Mouse (Mus musculus) midbrain, embryonic 11.5 days (tissue): ENCODE results near the gene Alkbh7. TPM values are rescaled to one million over a fixed set of nuclear protein-coding genes. Genes with fewer than 3 reads are reported as not detected.

Experiments
- ATAC-seq: fragments of 200-750 bp; cut with Nextera tagmentation; 2 replicates; pipeline ENCODE4 v1.8.0; 2017; ENCODE audit warnings: moderate TSS enrichment, moderate library complexity; ENCODE audit not compliant: low FRiP score
- DNase-seq: peaks from one replicate; pipeline ENCODE4 v3.0.0; 2015; ENCODE audit warnings: low spot score; ENCODE audit errors: missing footprints
- H3K27ac ChIP-seq: fragments of 300-500 bp; sonication (generic); 2 replicates; pipeline ENCODE4 v1.5.1; 2014; ENCODE audit warnings: low read depth, low read length
- H3K27me3 ChIP-seq: fragments of 300-500 bp; sonication (generic); 2 replicates; pipeline ENCODE4 v1.6.1; 2014; ENCODE audit warnings: mild to moderate bottlenecking, low read length, moderate library complexity, mixed read lengths; ENCODE audit not compliant: control insufficient read depth, insufficient read depth
- H3K36me3 ChIP-seq: fragments of 300-500 bp; sonication (generic); 2 replicates; pipeline ENCODE4 v1.6.1; 2014; ENCODE audit warnings: mild to moderate bottlenecking, low read length, moderate library complexity, mixed read lengths; ENCODE audit not compliant: control insufficient read depth, insufficient read depth
- H3K4me1 ChIP-seq: fragments of 300-500 bp; sonication (generic); 2 replicates; pipeline ENCODE4 v1.6.1; 2014; ENCODE audit warnings: low read length; ENCODE audit not compliant: control insufficient read depth, insufficient read depth
- H3K4me2 ChIP-seq: fragments of 300-500 bp; sonication (generic); 2 replicates; pipeline ENCODE4 v1.6.1; 2014; ENCODE audit warnings: mild to moderate bottlenecking, moderate library complexity
- H3K4me3 ChIP-seq: fragments of 300-500 bp; sonication (generic); 2 replicates; pipeline ENCODE4 v1.5.1; 2014; ENCODE audit warnings: low read depth, low read length
- H3K9ac ChIP-seq: fragments of 300-500 bp; sonication (generic); 2 replicates; pipeline ENCODE4 v1.6.1; 2014; ENCODE audit warnings: low read length
- H3K9me3 ChIP-seq: fragments of 300-500 bp; sonication (generic); 2 replicates; pipeline ENCODE4 v1.6.1; 2016; ENCODE audit warnings: low read length; ENCODE audit not compliant: control insufficient read depth
- WGBS: fragments of 180-500 bp; shearing (Covaris S2); extraction: QIAGEN DNeasy Blood & Tissue Kit; methylation state at CpG from one replicate; pipeline ENCODE4 v1.1.7; 2014; 5-methylcytosine and 5-hydroxymethylcytosine counted together
- polyA plus RNA-seq: library from polyadenylated mRNA; unstranded; fragments of >200 nt; fragmentation: Nextera tagmentation; extraction: Ambion mirVana; gene quantifications from 2 replicates; pipeline ENCODE4 v1.2.1, GENCODE M21; 2014

The Alkbh7 gene
- 34.1 and 36.4 TPM in 2 replicates for polyA plus RNA-seq

DNA sequence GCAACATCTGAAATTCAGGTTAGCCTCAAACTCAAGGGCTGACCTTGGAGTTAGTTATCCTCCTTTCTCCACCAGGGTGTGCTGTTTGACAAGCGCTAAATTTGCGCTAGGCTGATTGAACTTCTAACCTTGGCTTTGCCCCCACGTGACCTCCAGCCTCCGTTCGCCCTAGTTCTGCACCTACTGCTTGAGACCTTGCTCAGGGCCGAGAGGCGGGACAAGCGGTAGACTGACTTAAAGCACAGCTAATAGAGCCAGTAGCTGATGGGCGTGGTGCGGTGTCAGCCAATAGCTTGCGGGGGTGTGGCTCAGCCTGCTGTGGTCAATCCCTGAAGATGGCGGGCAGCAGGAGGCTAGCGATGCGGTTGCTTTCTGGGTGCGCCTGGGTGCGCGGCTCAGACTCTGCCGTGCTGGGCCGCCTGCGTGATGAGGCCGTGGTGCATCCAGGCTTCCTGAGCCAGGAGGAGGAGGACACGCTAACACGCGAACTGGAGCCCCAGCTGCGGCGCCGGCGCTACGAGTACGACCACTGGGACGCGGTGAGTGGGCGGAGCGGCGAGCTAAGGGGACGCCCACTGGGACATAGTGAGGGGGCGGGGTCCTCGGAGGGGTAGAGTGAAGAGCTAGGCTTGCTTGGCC, at the start of gene Alkbh7:
Alkbh7 (plus strand) TSS at position 311 of the 639 bp plus-strand sequence.
- peak; percentile 98 for DNase-seq
- Histone ChIP-seq H3K9me3 (no peaks in the 10 kb centered on the region), H3K4me1 (peaks cover 4% of the 10 kb centered on the region), H3K4me3 (peak within 1 kb of the TSS; percentile 81), H3K36me3 (peaks cover 11% of the 10 kb centered on the region), H3K9ac (peak within 1 kb of the TSS; percentile 66), H3K27ac (peak within 1 kb of the TSS; percentile 25; the same call in 1 of the 2 replicates), H3K4me2 (peak within 1 kb of the TSS; percentile 57), H3K27me3 (no peaks in the 10 kb centered on the region)
- WGBS, result under 1% methylated on average over 38 of the region's 38 CpGs
- peak; percentile 99 for ATAC-seq

DNA sequence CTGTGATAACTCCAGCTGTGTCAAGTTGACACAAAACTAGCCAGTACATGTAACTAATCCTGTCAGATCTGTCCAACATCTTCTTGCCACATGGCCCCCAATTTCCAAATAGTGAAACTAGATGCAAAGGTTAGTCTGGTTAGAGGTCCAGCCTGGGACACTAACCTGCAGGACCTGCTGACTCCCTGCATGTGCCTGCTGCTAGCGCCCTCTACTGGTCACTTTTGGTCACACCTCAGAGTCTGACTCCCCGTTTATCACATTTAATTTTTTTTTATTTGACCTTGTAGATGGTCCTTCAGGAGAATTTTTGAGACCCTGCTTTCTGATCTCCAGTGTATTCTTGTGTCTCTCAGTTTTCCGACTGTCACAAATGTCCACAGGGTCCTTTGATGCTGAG, 46.2 kb upstream of the Alkbh7 start:
- no peak overlapping the region for H3K4me2 ChIP-seq
- H3K27ac ChIP-seq, result no peak overlapping the region
- no peaks in the 10 kb centered on the region for H3K36me3 ChIP-seq
- no peaks in the 10 kb centered on the region for H3K9me3 ChIP-seq
- ATAC-seq (no peak), DNase-seq (peak; percentile 88)
- 20% methylated on average over 3 of the region's 3 CpGs for WGBS
- no peak overlapping the region for H3K4me3 ChIP-seq
- no peaks in the 10 kb centered on the region for H3K27me3 ChIP-seq
- H3K4me1 ChIP-seq, result no peaks in the 10 kb centered on the region
- H3K9ac ChIP-seq, result no peak overlapping the region

DNA sequence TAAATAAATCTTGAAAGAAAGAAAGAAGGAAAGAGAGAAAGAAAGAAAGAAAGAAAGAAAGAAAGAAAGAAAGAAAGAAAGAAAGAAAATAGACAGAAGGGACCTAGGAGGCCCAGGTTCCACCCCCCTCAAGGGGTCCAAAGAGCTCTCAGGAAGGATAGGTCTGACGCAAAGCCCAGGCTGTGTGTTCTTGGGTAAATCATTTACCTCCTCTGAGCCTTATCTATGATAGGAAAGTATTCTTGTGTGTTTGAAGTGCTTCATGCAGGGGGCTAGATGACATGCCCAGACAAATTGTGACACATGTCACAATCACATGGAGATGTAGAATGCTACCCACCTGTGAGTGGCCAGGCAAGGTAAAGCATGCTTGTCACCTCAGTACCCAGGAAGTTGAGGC, 44.5 kb upstream of the Alkbh7 start:
- DNase-seq (no peak), ATAC-seq (no peak)
- H3K9ac ChIP-seq, result no peak overlapping the region
- no peaks in the 10 kb centered on the region for H3K36me3 ChIP-seq
- H3K27ac ChIP-seq, result no peak overlapping the region
- H3K9me3 ChIP-seq, result no peaks in the 10 kb centered on the region
- H3K27me3 ChIP-seq, result no peaks in the 10 kb centered on the region
- H3K4me3 ChIP-seq, result no peak overlapping the region
- no peaks in the 10 kb centered on the region for H3K4me1 ChIP-seq
- no peak overlapping the region for H3K4me2 ChIP-seq
- WGBS, result 92% methylated on average over 1 of the region's 1 CpGs

DNA sequence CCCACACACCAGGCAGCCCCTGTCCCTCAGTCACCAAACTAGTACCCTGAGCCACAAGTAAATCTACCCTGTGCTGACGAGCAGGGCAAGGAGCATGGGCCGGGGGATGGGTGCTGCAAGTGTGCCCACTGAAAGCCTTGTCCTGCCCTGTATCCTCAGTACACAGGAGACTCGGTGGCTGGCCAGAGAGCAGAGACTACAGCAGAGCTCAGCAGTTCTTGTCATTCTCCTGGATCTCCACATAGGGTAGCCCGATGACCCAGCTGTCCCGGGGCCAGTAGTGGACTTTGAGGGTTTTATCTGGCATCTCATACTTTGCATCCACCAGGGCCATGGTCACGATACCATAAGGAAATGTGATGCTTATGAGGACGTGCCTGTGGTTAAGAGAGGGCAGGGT, 42.3 kb upstream of the Alkbh7 start:
- WGBS, result 90% methylated on average over 7 of the region's 7 CpGs
- Histone ChIP-seq H3K9me3 (no peaks in the 10 kb centered on the region), H3K27me3 (no peaks in the 10 kb centered on the region), H3K27ac (no peak overlapping the region), H3K9ac (no peak overlapping the region), H3K4me2 (no peak overlapping the region), H3K4me3 (no peak overlapping the region), H3K4me1 (no peaks in the 10 kb centered on the region), H3K36me3 (no peaks in the 10 kb centered on the region)
- DNase-seq, result no peak
- ATAC-seq, result no peak

DNA sequence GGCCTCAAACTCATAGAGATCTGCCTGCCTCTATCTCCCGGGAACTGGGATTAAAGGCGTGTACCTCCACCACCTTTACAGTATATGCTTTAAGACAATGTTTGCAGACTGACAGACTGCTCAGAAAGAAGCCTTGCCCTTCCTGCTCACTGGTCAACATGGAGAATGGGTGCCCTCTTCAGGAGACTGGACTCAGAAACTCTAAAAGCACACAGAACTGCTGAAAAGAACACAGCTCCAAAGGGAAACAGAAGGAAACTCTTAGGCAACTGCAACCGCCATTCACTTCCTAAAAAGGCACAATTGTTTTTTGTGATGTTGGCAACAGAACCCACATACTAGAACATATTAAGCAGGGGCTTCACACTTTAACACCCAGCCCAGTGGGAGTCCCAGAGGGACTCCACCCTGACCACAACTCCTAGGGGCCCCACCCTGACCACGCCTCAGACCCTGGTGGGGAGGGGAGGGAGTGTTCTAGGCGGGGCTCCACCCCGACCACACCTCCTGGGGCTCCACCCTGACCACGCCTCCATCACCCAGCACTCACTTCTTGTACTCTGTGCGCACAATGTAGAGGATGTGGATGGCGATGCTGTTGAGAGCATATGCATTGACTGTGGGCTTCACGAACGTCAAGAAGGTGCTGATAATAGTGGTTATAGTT, 39.2 kb upstream of the Alkbh7 start:
- H3K9me3 ChIP-seq, result no peaks in the 10 kb centered on the region
- H3K27ac ChIP-seq, result no peak overlapping the region
- DNase-seq, result no peak
- H3K4me1 ChIP-seq, result no peaks in the 10 kb centered on the region
- H3K4me3 ChIP-seq, result no peak overlapping the region
- H3K27me3 ChIP-seq, result no peaks in the 10 kb centered on the region
- H3K36me3 ChIP-seq, result no peaks in the 10 kb centered on the region
- ATAC-seq, result no peak
- no peak overlapping the region for H3K4me2 ChIP-seq
- 37% methylated on average over 11 of the region's 11 CpGs for WGBS
- no peak overlapping the region for H3K9ac ChIP-seq

DNA sequence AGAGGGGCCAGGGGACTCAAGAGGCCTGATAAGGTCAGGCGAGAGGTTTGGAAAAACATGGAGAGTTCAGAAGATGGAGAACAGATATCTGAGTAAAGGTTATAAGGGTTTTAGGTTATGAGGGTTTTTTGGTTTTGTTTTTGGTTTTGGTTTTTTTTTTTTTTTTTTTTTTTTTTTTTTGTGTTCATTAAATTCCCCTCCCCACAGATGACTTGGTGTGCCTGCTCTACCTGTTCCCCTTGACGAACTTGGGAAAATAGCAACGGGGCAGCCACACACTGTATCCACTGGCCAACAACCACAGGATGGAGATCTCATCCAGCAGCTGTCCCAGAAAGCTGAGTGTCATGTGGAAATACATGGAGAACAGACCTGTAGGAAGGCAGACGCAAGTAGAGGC, 38.5 kb upstream of the Alkbh7 start:
- Histone ChIP-seq H3K27me3 (no peaks in the 10 kb centered on the region), H3K4me1 (no peaks in the 10 kb centered on the region), H3K4me2 (no peak overlapping the region), H3K36me3 (no peaks in the 10 kb centered on the region), H3K27ac (no peak overlapping the region), H3K9ac (no peak overlapping the region), H3K9me3 (no peaks in the 10 kb centered on the region), H3K4me3 (no peak overlapping the region)
- 83% methylated on average over 4 of the region's 4 CpGs for WGBS
- ATAC-seq, result no peak
- no peak for DNase-seq

DNA sequence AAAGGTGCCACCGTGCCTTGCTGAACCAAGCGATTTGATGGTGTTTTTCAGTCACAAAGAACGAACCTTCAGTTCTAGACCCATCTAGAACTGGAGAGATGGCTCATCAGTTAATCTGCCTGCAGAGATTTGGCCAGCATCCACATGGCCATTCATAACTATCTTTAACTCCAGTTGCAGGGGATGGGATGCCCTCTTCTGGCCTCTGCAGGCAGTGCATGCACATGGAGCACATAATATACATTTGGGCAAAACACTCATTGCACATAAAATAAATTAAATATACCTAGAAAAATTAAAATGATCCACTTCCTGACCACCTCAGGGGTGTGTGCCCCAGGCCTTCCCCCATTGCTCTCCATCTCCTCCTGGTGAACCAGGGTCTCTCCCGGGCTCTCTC, 35.3 kb upstream of the Alkbh7 start:
- ATAC-seq, result no peak
- H3K4me2 ChIP-seq, result no peak overlapping the region
- H3K27ac ChIP-seq, result no peak overlapping the region
- no peaks in the 10 kb centered on the region for H3K27me3 ChIP-seq
- H3K9ac ChIP-seq, result no peak overlapping the region
- H3K36me3 ChIP-seq, result no peaks in the 10 kb centered on the region
- 89% methylated on average over 4 of the region's 4 CpGs for WGBS
- H3K4me1 ChIP-seq, result no peaks in the 10 kb centered on the region
- DNase-seq, result no peak
- no peaks in the 10 kb centered on the region for H3K9me3 ChIP-seq
- H3K4me3 ChIP-seq, result no peak overlapping the region

DNA sequence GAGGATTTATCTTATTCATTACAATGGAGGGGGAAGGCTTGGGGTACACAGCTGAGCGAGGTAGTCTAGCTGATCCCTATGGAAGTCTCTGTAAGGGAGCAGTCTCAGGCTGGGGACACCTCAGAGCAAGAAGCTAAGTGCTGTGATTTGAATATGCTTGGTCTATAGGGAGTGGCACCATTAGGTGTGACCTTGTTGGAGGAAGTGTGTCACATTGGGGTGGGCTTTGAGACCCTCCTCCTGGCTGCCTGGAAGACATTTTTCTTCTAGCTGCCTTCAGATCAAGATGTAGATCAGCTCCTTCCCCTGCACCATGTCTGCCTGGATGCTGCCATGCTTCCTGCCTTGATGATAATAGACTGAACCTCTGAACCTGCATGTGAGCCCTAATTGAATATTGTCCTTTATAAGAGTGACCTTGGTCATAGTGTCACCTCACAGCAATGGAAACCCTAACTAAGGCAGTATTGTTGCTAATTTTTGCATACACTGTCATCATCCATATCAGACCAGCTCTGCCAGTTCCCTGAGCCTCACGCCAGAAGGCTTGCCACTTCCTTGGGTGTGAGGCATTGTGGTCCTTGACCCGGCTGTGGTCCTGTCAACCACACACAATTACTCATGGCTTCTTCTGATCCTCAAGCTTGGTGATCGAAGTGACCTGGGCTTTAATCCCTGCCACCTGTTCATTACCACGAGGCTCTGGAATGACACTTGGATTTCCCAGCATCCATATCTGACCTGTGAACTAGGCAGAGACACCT, 34.3 kb upstream of the Alkbh7 start:
- DNase-seq, result no peak
- Histone ChIP-seq H3K4me2 (no peak overlapping the region), H3K9me3 (no peaks in the 10 kb centered on the region), H3K4me1 (no peaks in the 10 kb centered on the region), H3K4me3 (no peak overlapping the region), H3K27me3 (no peaks in the 10 kb centered on the region), H3K27ac (no peak overlapping the region), H3K36me3 (no peaks in the 10 kb centered on the region), H3K9ac (no peak overlapping the region)
- ATAC-seq, result no peak
- 82% methylated on average over 5 of the region's 5 CpGs for whole genome bisulfite sequencing

DNA sequence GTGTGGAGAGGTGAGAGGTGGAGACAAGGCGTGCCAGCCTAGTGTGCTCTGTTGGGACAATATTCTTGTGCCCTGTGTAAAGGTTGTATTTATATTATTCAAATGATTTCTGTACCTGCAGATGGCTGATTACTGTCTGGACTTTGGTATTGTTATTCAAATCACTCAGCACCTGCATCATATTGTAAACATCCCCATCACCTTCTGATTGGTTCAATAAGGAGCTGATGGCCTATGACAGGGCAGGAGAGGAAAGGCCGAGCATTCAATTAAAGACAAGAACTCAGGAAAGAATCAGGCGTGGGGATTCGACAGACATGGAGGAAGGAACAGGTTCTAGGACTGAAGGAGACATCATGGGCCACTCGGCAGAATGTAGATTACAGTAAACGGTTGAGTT, 33.5 kb upstream of the Alkbh7 start:
- H3K9me3 ChIP-seq, result no peaks in the 10 kb centered on the region
- 73% methylated on average over 6 of the region's 6 CpGs for WGBS
- H3K9ac ChIP-seq, result no peak overlapping the region
- H3K4me1 ChIP-seq, result no peaks in the 10 kb centered on the region
- no peaks in the 10 kb centered on the region for H3K36me3 ChIP-seq
- H3K4me3 ChIP-seq, result no peak overlapping the region
- ATAC-seq, result no peak
- H3K4me2 ChIP-seq, result no peak overlapping the region
- DNase-seq, result no peak
- H3K27me3 ChIP-seq, result no peaks in the 10 kb centered on the region
- no peak overlapping the region for H3K27ac ChIP-seq
